Mouse (Mus musculus) skeletal muscle tissue, adult 2 months (tissue): ENCODE measurements around the gene Ccl22.

Source experiments
- DNase-seq: peaks from one replicate; pipeline ENCODE4 v3.0.0-alpha.2; 2012; ENCODE audit warnings: low read depth, low spot score

Gene Ccl22

GRCm38 (mm10) chr8:94734735-94735350 is 10.5 kb upstream of the Ccl22 start:
- no peak for DNase-seq

- DNase-seq: no peak
These were observed 9.8 kb upstream of the Ccl22 start for GRCm38 (mm10) chr8:94735426-94736094.

- DNase-seq: no peak
These were observed 5.6 kb upstream of the Ccl22 start for GRCm38 (mm10) chr8:94739829-94740228.

GRCm38 (mm10) chr8:94740591-94740990 is 4.8 kb upstream of the Ccl22 start:
- DNase-seq: no peak

- DNase-seq: no peak
These were observed 3.7 kb upstream of the Ccl22 start for GRCm38 (mm10) chr8:94741726-94742125.

- no peak for DNase-seq
These were observed 906 bp upstream of the Ccl22 start for GRCm38 (mm10) chr8:94744484-94744883.

- DNase-seq: no peak
These were observed 418 bp upstream of the Ccl22 start for GRCm38 (mm10) chr8:94744972-94745371.

GRCm38 (mm10) chr8:94746832-94747231 is 1.4 kb downstream of the Ccl22 start:
- DNase-seq: no peak

GRCm38 (mm10) chr8:94748363-94748762 is 3.0 kb downstream of the Ccl22 start:
- DNase-seq: no peak

GRCm38 (mm10) chr8:94749942-94750341 is 4.6 kb downstream of the Ccl22 start:
- no peak for DNase-seq

- DNase-seq: no peak
These were observed 5.8 kb downstream of the Ccl22 start for GRCm38 (mm10) chr8:94751023-94751849.

GRCm38 (mm10) chr8:94754006-94754405 is 8.6 kb downstream of the Ccl22 start:
- no peak for DNase-seq

GRCm38 (mm10) chr8:94754486-94754885 is 9.1 kb downstream of the Ccl22 start:
- no peak for DNase-seq

GRCm38 (mm10) chr8:94767035-94767434 is 21.6 kb downstream of the Ccl22 start:
- no peak for DNase-seq

- DNase-seq: no peak
These were observed 25.6 kb downstream of the Ccl22 start for GRCm38 (mm10) chr8:94770945-94771344.

- DNase-seq: peak; percentile 34
These were observed 26.7 kb downstream of the Ccl22 start, which contains the start of gene Cx3cl1 for GRCm38 (mm10) chr8:94771941-94772670. Cx3cl1 (plus strand) TSS chr8:94772009.

GRCm38 (mm10) chr8:94773048-94773447 is 27.7 kb downstream of the Ccl22 start:
- no peak for DNase-seq

- DNase-seq: no peak
These were observed 28.3 kb downstream of the Ccl22 start for GRCm38 (mm10) chr8:94773700-94774171.

GRCm38 (mm10) chr8:94774601-94775000 is 29.2 kb downstream of the Ccl22 start:
- no peak for DNase-seq

GRCm38 (mm10) chr8:94776346-94776745 is 31.0 kb downstream of the Ccl22 start:
- no peak for DNase-seq

- DNase-seq: no peak
These were observed 32.6 kb downstream of the Ccl22 start for GRCm38 (mm10) chr8:94778036-94778435.

- DNase-seq: no peak
These were observed 33.1 kb downstream of the Ccl22 start for GRCm38 (mm10) chr8:94778473-94778872.
